Mouse (Mus musculus): Measurements from ENCODE around the gene Atp6v0e. TPM values are rescaled to one million over a fixed set of nuclear protein-coding genes. Genes with fewer than 3 reads are reported as not detected.

Gene Atp6v0e
- polyA plus RNA-seq, 1 experiment, result 348 TPM

Other genes with a start within 250 kb of the Atp6v0e start
- gene Neurl1b, start 248.4 kb upstream of the Atp6v0e start, polyA plus RNA-seq (2012; ENCODE audit: insufficient read depth, insufficient read length, missing spikeins), result 0.99 and 1.8 TPM in 2 replicates
- 124 and 179 TPM in 2 replicates for gene Ergic1, start 101.7 kb upstream of the Atp6v0e start, polyA plus RNA-seq (2012; ENCODE audit: insufficient read depth, insufficient read length, missing spikeins)
- gene Dusp1, start 101.1 kb upstream of the Atp6v0e start, polyA plus RNA-seq (2012; ENCODE audit: insufficient read depth, insufficient read length, missing spikeins), result 44.4 and 326 TPM in 2 replicates
- 16.0 and 26.6 TPM in 2 replicates for gene Crebrf, start 52.4 kb downstream of the Atp6v0e start, polyA plus RNA-seq (2012; ENCODE audit: insufficient read depth, insufficient read length, missing spikeins)
- gene Bnip1, start 117.8 kb downstream of the Atp6v0e start, polyA plus RNA-seq (2012; ENCODE audit: insufficient read depth, insufficient read length, missing spikeins), result 18.3 and 26.8 TPM in 2 replicates
- gene Nkx2-5, start 181.8 kb downstream of the Atp6v0e start, polyA plus RNA-seq (2012; ENCODE audit: insufficient read depth, insufficient read length, missing spikeins), result not detected in 2 replicates

Measured in brown adipose tissue, adult 24 weeks (tissue).